Mouse (Mus musculus) limb, embryonic 12.5 days (tissue): ENCODE data around the gene Slc6a17. TPM values are rescaled to one million over a fixed set of nuclear protein-coding genes. Genes with fewer than 3 reads are reported as not detected.

ENCODE experiments used
- ATAC-seq: fragments of 200-750 bp; cut with Nextera tagmentation; 2 replicates; pipeline ENCODE4 v1.8.0; 2017; ENCODE audit warnings: low read depth, moderate TSS enrichment; ENCODE audit not compliant: insufficient number of reproducible peaks, insufficient read depth, low FRiP score, low TSS enrichment
- H3K27ac ChIP-seq: fragments of 300-500 bp; sonication (generic); 2 replicates; pipeline ENCODE4 v1.5.1; 2016; ENCODE audit warnings: mild to moderate bottlenecking, moderate library complexity
- H3K27me3 ChIP-seq: fragments of 300-500 bp; sonication (generic); 2 replicates; pipeline ENCODE4 v1.6.1; 2016; ENCODE audit warnings: mild to moderate bottlenecking, moderate library complexity
- H3K36me3 ChIP-seq: fragments of 300-500 bp; sonication (generic); 2 replicates; pipeline ENCODE4 v1.6.1; 2016; ENCODE audit warnings: mild to moderate bottlenecking, moderate library complexity
- H3K4me1 ChIP-seq: fragments of 300-500 bp; sonication (generic); replicated peaks from 2 replicates; pipeline ENCODE4 v1.6.1; 2016
- H3K4me2 ChIP-seq: fragments of 300-500 bp; sonication (generic); 2 replicates; pipeline ENCODE4 v1.6.1; 2016; ENCODE audit warnings: mild to moderate bottlenecking, moderate library complexity
- H3K4me3 ChIP-seq: fragments of 300-500 bp; sonication (generic); replicated peaks from 2 replicates; pipeline ENCODE4 v1.5.1; 2016; ENCODE audit warnings: mild to moderate bottlenecking
- H3K9ac ChIP-seq: fragments of 300-500 bp; sonication (generic); replicated peaks from 2 replicates; pipeline ENCODE4 v1.6.1; 2016; ENCODE audit warnings: mild to moderate bottlenecking, moderate library complexity
- H3K9me3 ChIP-seq: fragments of 300-500 bp; sonication (generic); 2 replicates; pipeline ENCODE4 v1.6.1; 2016; ENCODE audit warnings: mild to moderate bottlenecking, moderate library complexity
- WGBS: fragments of 180-500 bp; shearing (Covaris S2); methylation state at CpG from one replicate; pipeline ENCODE4 v1.1.7; 2016; 5-methylcytosine and 5-hydroxymethylcytosine counted together
- polyA plus RNA-seq: library from polyadenylated mRNA; unstranded; fragments of >200 nt; fragmentation: Nextera tagmentation; extraction: Ambion mirVana; gene quantifications from 2 replicates; pipeline ENCODE4 v1.2.1, GENCODE M21; 2016

Slc6a17 gene
- polyA plus RNA-seq, 1 experiment from 2014 or later, result 4.5 TPM

GRCm38 (mm10) chr3:107462160-107462559, 55.7 kb downstream of the Slc6a17 start:
- H3K9me3 ChIP-seq, result no peaks in the 10 kb centered on the region
- 14% methylated on average over 5 of the region's 5 CpGs for WGBS
- no peaks in the 10 kb centered on the region for H3K36me3 ChIP-seq
- no peak for ATAC-seq
- no peak overlapping the region for H3K9ac ChIP-seq
- no peak overlapping the region for H3K4me2 ChIP-seq
- H3K27ac ChIP-seq, result no peak overlapping the region
- H3K4me1 ChIP-seq, result peaks cover 28% of the 10 kb centered on the region
- H3K27me3 ChIP-seq, result peaks cover 87% of the 10 kb centered on the region
- H3K4me3 ChIP-seq, result no peak overlapping the region

GRCm38 (mm10) chr3:107459773-107460431, 57.9 kb downstream of the Slc6a17 start:
- ATAC-seq, result peak; percentile 33; the same call in 1 of the 2 replicates
- Histone ChIP-seq H3K9ac (peak overlapping the region; percentile 56), H3K27me3 (peaks cover 99% of the 10 kb centered on the region), H3K4me1 (peaks cover 32% of the 10 kb centered on the region), H3K4me3 (peak overlapping the region; percentile 60), H3K36me3 (no peaks in the 10 kb centered on the region), H3K27ac (no peak overlapping the region), H3K9me3 (no peaks in the 10 kb centered on the region), H3K4me2 (peak overlapping the region; percentile 98)
- under 1% methylated on average over 50 of the region's 69 CpGs for whole genome bisulfite sequencing

- Histone ChIP-seq H3K27ac (no peak within 1 kb of the TSS), H3K4me2 (peak within 1 kb of the TSS; percentile 98), H3K4me3 (peak within 1 kb of the TSS; percentile 60), H3K27me3 (peaks cover 99% of the 10 kb centered on the region), H3K9ac (peak within 1 kb of the TSS; percentile 56), H3K36me3 (no peaks in the 10 kb centered on the region), H3K9me3 (no peaks in the 10 kb centered on the region), H3K4me1 (peaks cover 32% of the 10 kb centered on the region)
- ATAC-seq, result no peak
- under 1% methylated on average over 67 of the region's 68 CpGs for WGBS
Measured at GRCm38 (mm10) chr3:107459196-107459772, 58.5 kb downstream of the Slc6a17 start, which contains the start of gene Kcnc4. Gene Kcnc4, minus strand, starts transcription at chr3:107459552.

- peaks cover 99% of the 10 kb centered on the region for H3K27me3 ChIP-seq
- no peaks in the 10 kb centered on the region for H3K9me3 ChIP-seq
- ATAC-seq, result no peak
- peak overlapping the region; percentile 60 for H3K4me3 ChIP-seq
- peak overlapping the region; percentile 56 for H3K9ac ChIP-seq
- WGBS, result under 1% methylated on average over 51 of the region's 51 CpGs
- no peak overlapping the region for H3K27ac ChIP-seq
- no peaks in the 10 kb centered on the region for H3K36me3 ChIP-seq
- peak overlapping the region; percentile 98 for H3K4me2 ChIP-seq
- H3K4me1 ChIP-seq, result peaks cover 32% of the 10 kb centered on the region
Measured at GRCm38 (mm10) chr3:107458528-107459195, 59.2 kb downstream of the Slc6a17 start.

DNA sequence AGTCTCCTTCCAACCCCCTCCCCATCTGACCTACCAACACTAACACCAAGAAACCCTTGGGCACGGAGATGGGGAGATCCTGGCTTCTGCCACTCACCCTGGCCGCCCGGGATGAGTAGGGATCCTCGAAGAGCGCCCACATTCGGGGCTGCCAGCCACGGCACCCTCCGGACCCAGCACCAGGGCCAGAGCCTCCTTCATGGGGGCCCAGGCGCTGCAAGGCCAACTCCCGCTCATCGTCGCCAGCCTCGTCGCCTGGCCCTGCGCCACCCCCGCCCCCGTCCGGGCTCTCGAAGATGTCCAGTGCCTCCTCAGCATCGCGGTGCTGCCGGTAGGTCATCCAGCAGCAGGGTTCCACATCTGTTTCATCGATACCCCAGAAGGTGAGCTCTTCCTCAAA, 59.7 kb downstream of the Slc6a17 start:
- Histone ChIP-seq H3K4me3 (peak overlapping the region; percentile 60), H3K36me3 (no peaks in the 10 kb centered on the region), H3K4me1 (peaks cover 32% of the 10 kb centered on the region), H3K9ac (peak overlapping the region; percentile 56; the same call in 1 of the 2 replicates), H3K27me3 (peaks cover 99% of the 10 kb centered on the region), H3K27ac (no peak overlapping the region), H3K4me2 (peak overlapping the region; percentile 98), H3K9me3 (no peaks in the 10 kb centered on the region)
- ATAC-seq, result no peak
- WGBS, result 2% methylated on average over 23 of the region's 23 CpGs

- H3K9me3 ChIP-seq, result no peaks in the 10 kb centered on the region
- H3K4me2 ChIP-seq, result no peak overlapping the region
- peaks cover 74% of the 10 kb centered on the region for H3K27me3 ChIP-seq
- ATAC-seq, result no peak
- H3K9ac ChIP-seq, result no peak overlapping the region
- no peak overlapping the region for H3K4me3 ChIP-seq
- H3K27ac ChIP-seq, result no peak overlapping the region
- 78% methylated on average over 4 of the region's 4 CpGs for WGBS
- H3K36me3 ChIP-seq, result no peaks in the 10 kb centered on the region
- H3K4me1 ChIP-seq, result peaks cover 35% of the 10 kb centered on the region
Measured at GRCm38 (mm10) chr3:107454280-107454679, 63.5 kb downstream of the Slc6a17 start.

DNA sequence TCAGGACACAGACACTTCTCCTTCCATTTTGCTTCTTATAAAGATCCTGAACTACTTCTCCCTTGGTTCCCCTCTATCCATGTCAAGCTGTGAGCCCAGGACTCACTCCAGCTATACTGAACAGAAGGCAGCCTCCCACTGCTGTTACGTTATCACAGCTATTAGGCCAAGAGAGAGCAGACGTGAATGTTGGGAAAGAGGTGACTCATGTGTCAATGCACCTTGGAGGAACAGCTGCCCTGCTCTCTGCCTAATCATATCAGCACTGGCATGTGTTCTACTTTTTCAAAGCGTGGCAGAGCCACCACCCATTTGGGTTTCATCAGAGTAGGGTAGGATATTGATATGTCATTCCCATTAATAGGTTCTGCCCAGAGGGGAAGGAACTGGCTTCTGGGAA, 71.0 kb downstream of the Slc6a17 start:
- H3K9me3 ChIP-seq, result no peaks in the 10 kb centered on the region
- no peaks in the 10 kb centered on the region for H3K36me3 ChIP-seq
- peaks cover 13% of the 10 kb centered on the region; the same call in 1 of the 2 replicates for H3K27me3 ChIP-seq
- no peak overlapping the region for H3K4me3 ChIP-seq
- H3K4me1 ChIP-seq, result peaks cover 27% of the 10 kb centered on the region
- WGBS, result 70% methylated on average over 3 of the region's 3 CpGs
- no peak for ATAC-seq
- no peak overlapping the region for H3K4me2 ChIP-seq
- no peak overlapping the region for H3K27ac ChIP-seq
- no peak overlapping the region for H3K9ac ChIP-seq

DNA sequence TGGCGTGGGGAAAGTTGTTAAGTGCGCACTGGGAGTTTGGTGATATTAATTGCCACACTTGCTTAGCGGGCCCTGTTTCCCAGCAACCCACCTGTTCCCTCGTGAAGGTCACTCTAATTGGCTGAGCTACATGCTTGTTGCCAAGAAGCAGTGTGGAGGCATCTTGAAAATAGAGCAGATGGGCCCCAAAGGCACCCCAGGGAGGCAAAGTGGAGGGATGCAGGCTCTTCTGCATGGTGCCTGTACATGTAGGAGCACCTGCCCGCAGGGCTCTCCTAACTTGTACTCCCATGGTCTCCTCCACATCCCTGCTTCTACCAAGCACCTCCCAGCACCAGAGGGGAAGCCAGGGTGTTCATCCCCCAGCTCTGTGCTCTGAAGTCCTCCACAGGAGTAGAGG, 74.0 kb downstream of the Slc6a17 start:
- Histone ChIP-seq H3K4me1 (0 out of 2 replicates have a peak, but pooled peaks cover 6% of the 10 kb centered on the region), H3K9me3 (no peaks in the 10 kb centered on the region), H3K4me3 (no peak overlapping the region), H3K9ac (no peak overlapping the region), H3K27ac (no peak overlapping the region), H3K36me3 (no peaks in the 10 kb centered on the region), H3K4me2 (no peak overlapping the region), H3K27me3 (peaks cover 9% of the 10 kb centered on the region; the same call in 1 of the 2 replicates)
- WGBS, result 75% methylated on average over 5 of the region's 5 CpGs
- ATAC-seq, result no peak

DNA sequence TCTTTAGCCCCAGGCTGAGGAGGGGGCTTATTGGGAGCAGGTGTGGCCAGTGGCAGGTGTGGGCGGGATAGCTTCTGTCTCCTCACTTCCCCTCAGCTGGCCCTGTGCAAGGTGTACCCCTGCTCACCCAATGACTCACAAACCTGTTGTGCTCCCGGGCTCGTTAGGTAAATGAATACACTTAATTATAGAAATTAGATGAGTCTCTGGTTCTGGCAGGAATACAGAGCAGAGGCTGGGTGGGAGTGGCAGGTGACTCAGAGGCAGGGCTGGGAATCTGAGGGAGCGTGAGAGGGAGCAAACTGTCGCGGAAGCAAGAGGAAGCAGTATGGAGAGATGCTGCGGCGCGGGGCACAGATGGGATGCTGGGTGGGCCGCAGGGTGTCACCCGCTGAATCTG, 75.6 kb downstream of the Slc6a17 start:
- no peak for ATAC-seq
- WGBS, result 72% methylated on average over 11 of the region's 11 CpGs
- no peak overlapping the region for H3K4me3 ChIP-seq
- peaks cover 9% of the 10 kb centered on the region; the same call in 1 of the 2 replicates for H3K27me3 ChIP-seq
- no peaks in the 10 kb centered on the region for H3K9me3 ChIP-seq
- no peak overlapping the region for H3K4me2 ChIP-seq
- H3K36me3 ChIP-seq, result no peaks in the 10 kb centered on the region
- 0 out of 2 replicates have a peak, but pooled peaks cover 4% of the 10 kb centered on the region for H3K4me1 ChIP-seq
- no peak overlapping the region for H3K27ac ChIP-seq
- H3K9ac ChIP-seq, result no peak overlapping the region

DNA sequence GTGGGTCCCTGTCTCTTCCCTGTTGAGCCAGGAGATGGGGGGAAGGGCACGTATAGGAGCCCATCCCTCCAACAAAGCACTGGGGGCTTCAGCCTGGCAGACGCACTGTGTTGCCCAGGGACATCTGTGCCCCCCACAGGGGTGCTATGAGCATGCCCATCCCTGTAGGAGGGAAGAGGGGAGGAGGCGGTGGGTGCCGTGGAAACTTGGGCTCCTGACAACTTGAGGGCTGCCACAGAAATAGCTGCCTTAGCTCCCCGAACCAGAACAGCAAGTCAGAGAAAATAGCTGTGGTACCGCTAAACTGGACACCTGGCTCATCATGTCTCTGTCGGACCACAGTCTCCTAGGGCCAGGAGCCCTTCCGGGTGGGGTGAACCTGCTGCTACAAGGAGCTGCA, 76.5 kb downstream of the Slc6a17 start:
- no peak overlapping the region for H3K27ac ChIP-seq
- no peak for ATAC-seq
- H3K4me1 ChIP-seq, result 0 out of 2 replicates have a peak, but pooled peaks cover 4% of the 10 kb centered on the region
- H3K36me3 ChIP-seq, result no peaks in the 10 kb centered on the region
- H3K9ac ChIP-seq, result no peak overlapping the region
- H3K4me3 ChIP-seq, result no peak overlapping the region
- WGBS, result 78% methylated on average over 8 of the region's 8 CpGs
- no peak overlapping the region for H3K4me2 ChIP-seq
- H3K27me3 ChIP-seq, result peaks cover 9% of the 10 kb centered on the region; the same call in 1 of the 2 replicates
- H3K9me3 ChIP-seq, result no peaks in the 10 kb centered on the region

- ATAC-seq, result no peak
- no peaks in the 10 kb centered on the region for H3K36me3 ChIP-seq
- WGBS, result 86% methylated on average over 11 of the region's 11 CpGs
- H3K4me3 ChIP-seq, result no peak overlapping the region
- H3K27me3 ChIP-seq, result peaks cover 13% of the 10 kb centered on the region
- 0 out of 2 replicates have a peak, but pooled peaks cover 4% of the 10 kb centered on the region for H3K4me1 ChIP-seq
- no peak overlapping the region for H3K27ac ChIP-seq
- no peak overlapping the region for H3K4me2 ChIP-seq
- no peak overlapping the region for H3K9ac ChIP-seq
- H3K9me3 ChIP-seq, result no peaks in the 10 kb centered on the region
Measured at GRCm38 (mm10) chr3:107439280-107439679, 78.5 kb downstream of the Slc6a17 start.
